Mouse (Mus musculus) heart, postnatal 36 days (tissue): ENCODE results near the gene Sprn. TPM values are rescaled to one million over a fixed set of nuclear protein-coding genes. Genes with fewer than 3 reads are reported as not detected.
A peak's percentile ranks its signal among the peaks of the same experiment; 100 is the strongest.

Experiments
- DNase-seq, 2 experiments: peaks; one replicate each; pipeline ENCODE4 v3.0.0; 2021 to 2022
- intact Hi-C: fragments of 180-260 bp; cut with DNase I; formaldehyde crosslinking; loops from one replicate; pipeline ENCODE4 v1.15.1; 2025
- total RNA-seq, 2 experiments: library from RNA; stranded (reverse); gene quantifications; 2 replicates each; pipeline ENCODE4 v1.2.3; 2021

Sprn gene
- 1 to 10 TPM in 1 of 2 experiments, under 1 TPM in 1; 0.46 to 1.0 TPM for total RNA-seq

DNA sequence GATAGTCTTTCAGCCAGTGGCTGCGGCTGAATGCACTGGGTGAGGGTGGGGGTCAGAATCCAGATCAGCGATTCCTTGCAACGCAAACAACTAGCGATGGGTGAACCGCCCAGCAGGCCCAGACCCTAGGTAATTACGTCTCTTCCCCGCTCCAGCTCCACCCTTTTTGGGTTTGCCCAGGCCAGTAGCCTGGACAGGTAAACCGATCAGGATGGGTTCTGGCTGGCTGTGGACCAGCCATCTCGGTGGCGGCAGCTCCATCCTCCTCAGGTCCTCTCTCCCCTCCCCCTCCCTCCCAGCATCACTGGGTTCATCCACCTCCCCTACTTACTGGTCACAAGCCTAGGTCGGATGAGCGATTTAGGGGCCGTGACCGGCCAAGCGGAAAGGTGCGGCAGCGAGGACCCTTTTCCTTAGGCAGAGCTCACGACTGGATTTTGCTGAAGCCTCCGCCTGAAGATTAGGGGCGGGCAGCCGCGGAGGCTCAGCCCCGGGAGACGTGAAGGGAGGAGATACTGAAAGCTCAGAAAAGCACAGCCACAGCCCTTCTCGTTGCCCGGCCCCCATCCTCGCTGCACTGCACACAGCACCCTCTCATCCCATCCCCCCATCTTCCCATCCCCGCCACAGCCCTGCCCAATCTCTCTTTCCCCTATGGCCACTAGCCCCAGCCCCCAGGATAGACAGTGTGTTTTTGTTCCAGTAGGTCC, at the start of gene Sprn:
Gene Sprn (minus strand): TSS at position 660 of the 710 bp plus-strand sequence.
- intact Hi-C loops = no loop called here
- peak in 1 of 2 experiments; percentile 13 for DNase-seq

DNA sequence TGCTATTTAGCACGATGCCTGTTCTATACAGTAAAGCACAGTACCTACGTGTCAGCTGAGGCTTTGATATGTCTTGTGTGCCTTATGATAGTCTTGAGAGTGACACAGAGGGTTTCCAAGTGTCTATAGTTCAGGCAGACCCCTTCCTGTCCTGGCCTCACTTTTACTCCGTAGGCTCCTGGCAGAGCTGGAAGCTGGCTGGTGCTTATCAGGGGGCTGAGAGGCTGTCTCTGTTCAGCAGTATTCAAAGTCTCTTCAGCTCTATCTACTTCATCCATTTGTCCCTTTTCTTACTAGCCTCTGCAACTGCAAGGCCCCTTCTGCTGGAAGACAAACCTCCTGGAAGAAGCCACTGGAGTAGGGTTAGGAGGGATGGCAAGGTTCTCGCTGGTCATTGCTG, 46.4 kb upstream of the Sprn start:
- intact Hi-C loops = no loop called here
- DNase-seq = no peak

DNA sequence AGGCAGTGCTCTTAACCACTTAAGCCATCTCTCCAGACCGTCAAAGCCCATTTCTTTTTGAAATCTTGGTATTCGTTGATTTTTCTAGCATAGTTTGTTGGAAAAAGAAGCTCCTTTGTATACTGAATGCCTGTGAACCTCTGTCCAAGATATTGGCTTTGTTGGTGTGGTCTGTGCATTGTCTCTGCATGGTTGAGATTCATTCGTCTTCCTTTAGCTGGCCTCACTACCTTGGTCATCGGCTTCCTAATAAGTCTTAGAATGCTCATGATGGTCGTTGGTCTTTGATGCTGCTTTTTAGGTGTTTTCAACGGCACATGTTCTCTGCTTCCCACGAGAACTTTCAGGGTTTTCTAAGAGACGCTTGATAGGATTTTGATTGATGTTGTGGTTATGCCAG, 41.3 kb upstream of the Sprn start:
- no peak for DNase-seq

DNA sequence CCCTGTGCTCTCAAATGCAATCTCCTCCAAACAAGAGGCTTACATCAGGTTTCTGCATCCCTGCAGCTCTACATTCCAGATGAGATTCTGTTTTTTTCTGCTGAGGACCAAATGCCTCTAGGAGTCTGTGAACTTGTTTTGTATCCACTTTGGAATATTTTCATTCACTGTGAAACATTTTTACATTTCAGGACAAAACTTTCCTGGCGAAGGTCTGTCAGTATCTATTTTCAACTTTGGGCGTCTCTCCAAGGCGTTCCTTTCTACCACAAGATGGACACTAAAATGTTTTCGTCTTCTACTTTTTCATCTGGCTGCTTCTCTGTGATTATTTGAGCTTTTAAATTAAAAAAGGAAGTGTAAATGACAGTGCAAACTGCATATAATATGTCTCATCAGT, 39.4 kb upstream of the Sprn start:
- intact Hi-C loops = no loop called here
- no peak for DNase-seq

More for the DNA sequence above, 41.3 kb upstream of the Sprn start:
- intact Hi-C loops = no loop called here

DNA sequence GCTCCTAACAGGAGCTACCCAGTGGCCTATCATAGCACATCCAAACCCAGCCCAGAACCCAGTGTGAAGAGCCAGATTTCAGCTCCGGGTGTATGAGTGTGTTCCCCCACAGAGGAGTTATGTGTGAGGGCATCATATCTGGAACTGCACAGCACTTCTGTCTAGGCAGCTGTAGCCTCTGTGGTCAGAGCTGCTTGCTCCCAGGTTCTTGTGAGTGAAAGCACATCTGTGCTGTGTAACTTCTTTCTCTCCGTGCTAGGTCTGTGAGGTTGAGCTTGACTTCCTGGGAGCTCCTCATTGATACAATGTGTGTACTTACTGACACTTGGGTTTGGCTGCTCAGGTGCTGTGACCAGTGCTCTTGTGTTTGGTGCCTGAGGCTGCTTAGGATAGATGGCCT, 38.2 kb upstream of the Sprn start:
- no peak for DNase-seq
- intact Hi-C loops = no loop called here

DNA sequence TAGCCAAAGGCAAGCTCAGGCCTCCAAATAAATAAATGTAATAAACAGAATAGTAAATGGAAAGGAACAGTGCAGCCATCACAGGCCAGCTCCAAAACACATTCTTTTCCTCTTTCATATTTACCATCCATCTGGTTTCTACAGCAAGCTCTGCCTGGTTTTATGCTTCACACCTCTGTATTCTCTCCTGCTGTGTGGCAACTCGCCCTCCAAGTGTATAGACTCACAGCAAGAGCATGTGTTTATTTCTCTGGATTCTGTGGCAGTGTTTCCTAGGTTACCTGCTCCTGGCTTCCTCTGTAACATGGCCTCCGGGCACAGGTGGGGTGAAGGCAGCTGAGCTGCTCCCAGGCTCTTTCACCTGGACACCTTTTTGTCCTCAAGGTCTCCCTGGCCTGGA, 37.8 kb upstream of the Sprn start:
- no peak for DNase-seq
- intact Hi-C loops = no loop called here

DNA sequence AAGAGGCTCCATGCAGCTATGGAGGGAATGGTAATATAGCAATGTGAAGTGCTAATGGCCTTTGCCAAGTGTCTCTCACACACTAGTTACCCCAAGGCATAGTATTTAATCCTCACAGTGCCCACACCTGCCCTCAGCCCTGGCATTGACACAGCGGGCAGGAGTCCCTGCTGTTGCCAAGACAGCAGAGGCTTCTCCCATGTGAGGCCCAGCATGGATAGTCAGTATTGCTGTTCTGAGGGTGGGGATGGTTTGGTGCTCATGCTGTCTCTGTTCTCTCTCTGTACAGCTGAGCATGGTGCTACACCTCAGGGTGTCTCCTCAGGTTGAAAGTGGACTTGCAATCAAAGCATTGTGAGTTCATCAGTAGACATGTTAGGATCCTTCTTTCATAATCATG, 35.8 kb upstream of the Sprn start:
- no peak for DNase-seq
- intact Hi-C loops = no loop called here

DNA sequence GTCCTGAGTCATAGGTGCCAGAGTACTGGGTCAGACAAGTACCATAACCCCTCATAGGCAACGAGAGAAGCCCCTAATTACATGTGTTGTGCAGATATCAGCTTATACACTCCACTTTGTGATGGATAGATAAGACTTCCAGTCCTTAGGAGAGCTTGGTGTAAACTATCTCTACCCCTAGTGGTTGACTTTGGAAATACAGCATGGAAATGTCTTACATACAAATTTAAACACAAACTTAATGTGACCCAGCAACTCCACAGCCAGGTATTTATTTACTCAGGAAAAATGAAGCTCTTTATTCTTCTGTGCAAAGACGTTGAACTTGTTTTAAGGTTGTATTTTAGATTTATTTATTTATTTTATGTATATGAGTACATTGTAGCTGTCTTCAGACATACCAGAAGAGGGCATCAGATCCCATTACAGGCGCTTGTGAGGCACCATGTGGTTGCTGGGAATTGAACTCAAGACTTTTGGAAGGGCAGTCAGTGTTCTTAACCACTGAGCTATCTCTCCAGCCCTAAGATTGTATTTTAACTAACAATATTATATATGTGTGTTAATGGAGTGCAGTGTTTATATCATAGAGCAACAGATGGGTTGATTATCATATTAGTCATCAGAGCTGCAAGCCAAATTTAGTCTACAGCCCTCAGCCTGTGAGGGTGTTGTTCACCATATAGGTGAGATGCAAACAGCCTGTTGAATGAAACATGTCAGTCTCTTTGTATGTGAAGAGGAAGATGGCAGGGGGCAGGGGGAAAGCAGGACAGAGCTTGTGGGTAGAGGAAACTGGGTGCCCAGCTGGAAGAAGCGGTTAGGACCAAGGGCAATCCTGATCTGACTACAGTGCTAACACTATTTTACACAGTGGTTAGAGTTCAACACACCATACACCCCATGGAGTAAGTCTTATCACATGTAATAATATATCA, 34.0 kb upstream of the Sprn start:
- DNase-seq = no peak
- intact Hi-C loops = no loop called here

DNA sequence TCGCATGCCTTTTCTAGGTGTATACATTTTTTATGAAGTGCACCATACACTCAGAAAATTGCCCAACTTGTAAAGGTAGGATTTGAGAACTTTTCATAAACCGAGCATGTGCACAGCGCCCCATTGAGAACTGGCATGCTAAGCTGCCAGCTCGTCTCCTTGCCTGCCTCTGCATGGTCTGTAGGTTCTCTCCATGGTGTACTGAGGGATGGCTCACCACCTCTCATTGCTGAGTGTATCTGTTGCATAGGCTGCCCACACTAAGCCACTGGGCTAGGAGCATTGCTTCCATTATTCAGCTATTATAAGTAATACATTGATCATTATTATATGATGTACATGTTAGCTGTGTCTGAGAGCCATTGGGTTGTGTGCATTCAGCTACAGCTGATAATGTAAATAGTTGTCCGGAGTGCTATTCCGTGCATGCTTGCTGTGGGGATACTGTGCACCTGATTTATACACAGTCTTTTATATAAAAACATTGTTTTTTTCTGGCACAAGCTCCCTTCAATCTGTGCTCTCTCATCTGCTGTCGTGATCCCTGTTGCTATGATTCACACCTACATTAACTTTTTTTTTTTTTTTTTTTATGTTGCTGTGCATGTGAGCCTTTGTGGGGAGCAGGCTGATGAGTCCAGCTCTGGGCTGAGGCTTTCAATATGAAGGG, 33.2 kb upstream of the Sprn start:
- DNase-seq = no peak
- intact Hi-C loops = no loop called here

DNA sequence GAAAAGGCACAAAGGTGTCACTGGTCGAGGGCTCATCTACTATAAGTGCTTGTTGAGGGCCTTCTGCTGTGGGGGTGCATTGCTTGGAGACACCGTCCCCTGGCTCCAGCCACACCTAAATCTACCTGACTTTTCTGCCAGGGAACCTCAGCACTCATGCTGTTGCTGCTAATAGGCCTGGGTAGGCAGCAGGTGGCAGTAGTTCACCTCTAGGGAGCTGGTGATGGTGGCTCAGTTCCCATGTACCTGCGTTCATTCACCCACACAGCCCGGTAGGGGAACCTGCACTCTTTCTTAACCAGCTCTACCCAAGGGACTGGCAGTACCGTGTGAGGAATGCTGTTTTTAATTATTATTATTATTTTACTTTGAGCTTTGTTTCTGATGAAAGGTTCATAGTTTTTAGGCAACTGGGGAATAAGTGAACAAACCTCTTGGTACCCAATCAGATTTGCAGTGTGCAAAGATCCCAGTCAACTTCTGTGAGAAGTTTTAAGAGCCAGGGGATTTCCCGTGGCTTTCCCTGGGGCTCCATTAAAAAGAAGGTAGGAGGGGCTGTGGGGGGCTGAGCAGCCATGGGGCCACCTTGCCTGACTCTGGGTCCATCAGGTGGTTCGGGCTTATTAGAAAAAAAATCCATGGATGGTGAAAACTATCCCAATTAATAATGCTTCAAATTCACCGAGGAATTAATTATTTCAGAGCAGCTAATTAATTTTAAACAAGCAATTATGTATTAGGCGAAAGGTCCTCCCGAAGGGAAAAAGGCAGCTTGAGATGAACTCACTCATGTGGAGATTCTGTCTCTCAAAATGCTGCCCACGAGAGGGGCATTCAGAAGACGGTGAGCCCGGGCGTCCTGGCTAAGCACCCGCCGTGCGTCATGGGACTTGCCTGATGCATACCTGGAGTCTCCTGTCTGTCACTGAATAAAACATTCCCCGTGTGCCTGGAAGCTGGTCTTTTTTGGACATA, 32.3 kb upstream of the Sprn start:
- intact Hi-C loops = no loop called here
- DNase-seq = no peak

DNA sequence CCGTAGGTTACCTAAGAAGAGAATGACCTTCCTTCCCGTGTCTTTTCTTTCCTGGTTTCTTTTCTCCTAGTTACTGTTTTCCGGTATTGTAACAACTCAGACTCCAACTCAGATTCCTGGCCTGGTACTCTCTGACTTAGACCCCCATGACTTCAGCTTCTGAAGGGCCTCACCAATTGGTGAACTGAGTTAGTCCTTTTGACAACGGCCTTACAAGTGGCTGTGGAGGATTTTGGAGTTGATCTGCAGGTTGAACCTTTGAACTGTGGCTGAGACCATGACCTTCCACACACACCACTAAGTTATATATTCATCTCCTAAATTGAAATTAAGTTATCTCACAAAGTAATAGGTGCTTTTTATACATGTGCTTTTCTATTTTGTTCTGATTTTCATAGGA, 29.5 kb upstream of the Sprn start:
- no peak for DNase-seq
- intact Hi-C loops = no loop called here

DNA sequence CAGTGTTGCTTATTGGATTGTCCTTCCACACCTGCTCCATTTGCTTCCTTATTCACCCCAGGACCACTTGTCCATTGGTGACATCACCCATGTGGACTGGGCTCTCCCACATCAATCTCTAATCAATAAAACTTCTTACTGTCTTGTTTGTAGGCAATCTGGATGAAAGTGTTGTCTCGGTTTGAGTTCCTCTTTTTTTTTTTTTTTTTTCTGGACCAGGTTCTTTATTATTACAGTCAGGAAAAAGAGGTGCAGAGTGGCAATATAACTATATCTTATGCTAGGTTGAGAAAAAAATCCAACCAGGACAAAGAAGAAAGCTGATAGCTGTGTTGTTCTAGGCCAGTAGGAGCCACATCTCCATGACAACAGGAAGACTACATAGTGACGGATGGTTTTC, 26.0 kb upstream of the Sprn start:
- DNase-seq = no peak
- intact Hi-C loops = no loop called here

DNA sequence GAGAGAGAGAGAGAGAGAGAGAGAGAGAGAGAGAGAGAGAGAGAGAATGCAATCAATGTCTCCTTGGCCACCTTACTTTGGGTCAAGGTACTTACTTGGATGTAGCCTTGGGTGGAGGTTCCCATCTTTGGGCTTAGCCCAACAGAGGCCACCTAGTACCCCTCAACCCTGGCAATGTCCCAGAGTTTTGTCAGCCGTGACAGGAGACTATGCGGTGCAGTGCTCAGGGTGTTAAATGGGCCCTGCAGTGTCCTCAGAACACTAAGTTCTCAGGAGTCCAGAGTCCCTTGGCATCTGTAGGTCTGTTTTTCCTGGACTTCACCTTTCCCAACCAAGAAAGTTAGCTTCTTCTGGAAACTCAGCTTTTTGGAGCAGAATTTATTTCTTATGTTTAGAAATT, 24.5 kb upstream of the Sprn start:
- DNase-seq = no peak
- intact Hi-C loops = no loop called here

DNA sequence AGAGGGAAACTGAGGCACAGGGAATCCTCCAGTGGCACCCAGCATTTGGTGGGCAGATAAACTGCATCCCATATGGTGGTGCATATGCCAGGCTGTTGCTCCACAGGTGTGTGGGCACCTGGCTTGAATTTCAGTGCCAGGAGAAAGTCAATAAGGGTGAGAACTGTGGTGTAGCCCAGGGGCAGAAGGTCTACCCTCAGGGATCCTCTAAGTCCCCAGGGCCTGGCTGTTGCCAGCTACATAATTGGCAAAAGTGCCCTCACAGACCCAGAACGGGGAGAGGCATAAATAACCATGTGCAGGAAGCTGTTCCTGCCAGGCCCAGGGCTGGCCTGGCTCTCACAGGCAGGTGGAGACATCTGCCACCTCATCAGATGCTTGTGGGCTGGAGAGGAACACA, 18.3 kb upstream of the Sprn start, which contains the start of gene Olfr523:
Gene Olfr523 (plus strand): TSS at position 282 of the 400 bp plus-strand sequence.
- intact Hi-C loops = no loop called here
- no peak for DNase-seq

DNA sequence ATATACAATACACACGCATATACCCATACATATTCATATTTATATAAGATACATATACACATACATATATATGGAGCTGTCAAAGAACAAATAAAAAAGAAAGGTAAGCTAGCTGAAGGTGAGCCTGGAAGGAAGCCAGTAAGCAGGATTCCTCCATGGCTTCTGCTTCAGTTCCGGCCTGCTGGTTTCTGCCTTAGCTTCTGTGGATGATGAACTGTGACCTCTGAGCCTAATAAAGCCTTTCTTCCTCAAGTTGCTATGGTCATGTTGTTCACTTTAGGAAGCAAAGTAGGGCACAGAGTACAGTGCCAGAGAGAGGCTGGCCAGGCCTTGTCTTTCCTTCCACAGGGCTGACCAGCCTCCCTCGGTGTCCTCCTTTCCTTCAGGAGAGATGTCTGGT, 16.2 kb upstream of the Sprn start:
- intact Hi-C loops = no loop called here
- no peak for DNase-seq

DNA sequence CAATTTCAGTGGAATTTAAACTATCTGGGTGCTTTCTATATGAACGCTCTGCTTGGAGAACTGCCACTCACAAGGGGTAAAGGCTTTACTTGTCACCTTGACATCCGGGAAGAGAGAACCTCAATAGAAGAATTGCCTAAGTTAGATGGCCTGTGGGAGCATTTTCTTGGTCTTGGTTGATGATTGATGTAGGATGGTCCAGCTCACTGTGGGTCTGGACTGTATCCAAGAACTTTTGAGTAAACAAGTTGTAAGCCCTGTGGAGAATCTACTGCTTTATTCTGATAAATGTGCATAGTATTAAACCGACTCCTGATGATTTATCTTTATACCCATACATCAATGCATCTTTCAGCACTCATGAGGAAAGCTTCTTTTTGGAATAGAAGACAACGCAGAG, 14.7 kb upstream of the Sprn start:
- no peak for DNase-seq
- intact Hi-C loops = no loop called here

DNA sequence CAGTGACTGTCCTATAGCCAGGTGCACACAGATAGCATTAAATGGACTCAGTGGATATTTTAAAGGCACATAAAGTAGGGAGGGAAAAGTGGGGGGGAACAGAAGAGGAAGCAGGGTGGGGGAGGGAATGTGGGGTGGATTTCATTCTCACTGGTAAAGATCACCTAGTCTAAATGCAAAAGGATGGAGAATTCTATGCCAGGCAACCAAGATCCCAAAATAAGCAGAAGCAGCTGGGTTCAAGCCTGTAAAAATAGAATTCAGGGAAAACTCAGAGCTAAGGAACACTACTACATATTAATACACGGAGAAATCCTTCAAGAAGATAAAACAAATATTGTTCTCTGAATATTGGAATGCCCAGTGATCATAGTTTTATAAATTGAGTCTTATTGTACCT, 13.3 kb upstream of the Sprn start:
- no peak for DNase-seq
- intact Hi-C loops = no loop called here

DNA sequence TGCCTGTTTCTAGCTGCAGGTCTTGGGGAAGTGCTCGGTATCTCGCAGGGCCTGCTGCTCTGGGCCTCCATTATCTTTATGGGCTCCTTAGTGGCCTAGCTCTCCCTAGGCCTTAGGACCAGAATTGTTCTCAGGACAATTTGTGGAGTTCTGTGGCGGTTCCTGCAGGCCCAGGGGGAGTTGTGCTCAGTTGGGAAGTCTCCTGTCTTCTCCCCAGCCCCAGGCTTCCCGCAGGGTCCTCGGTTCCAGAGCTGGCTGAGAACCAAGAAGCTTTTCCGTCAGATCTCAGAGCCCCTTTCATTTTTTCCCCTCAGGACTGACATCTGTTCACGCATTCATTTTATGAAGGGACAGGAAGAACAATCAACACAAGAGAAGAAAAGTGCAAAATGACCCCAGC, 10.0 kb upstream of the Sprn start, which contains the start of gene Olfr522:
Gene Olfr522 (minus strand): TSS at position 101 of the 400 bp plus-strand sequence.
- intact Hi-C loops = no loop called here
- no peak for DNase-seq

DNA sequence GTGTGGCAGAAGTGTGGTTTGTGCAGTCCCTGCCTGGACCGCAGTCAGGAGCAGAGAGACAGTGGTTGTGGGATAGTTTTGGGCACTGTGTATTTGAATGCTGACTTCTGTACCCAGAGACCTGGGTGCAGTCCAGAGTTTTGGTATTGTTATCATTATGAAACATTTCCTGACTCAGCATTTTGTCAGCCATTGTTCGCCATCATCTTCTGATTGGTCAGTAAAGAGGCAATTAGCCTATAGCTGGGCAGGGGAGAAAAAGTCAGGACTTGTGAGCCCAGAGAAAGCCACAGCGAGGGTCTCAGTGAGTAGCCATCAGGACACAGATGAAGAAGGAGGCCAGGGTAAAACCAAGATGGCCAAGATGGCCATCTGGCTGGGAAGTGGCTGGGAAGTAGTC, 5.7 kb upstream of the Sprn start:
- DNase-seq = no peak
- intact Hi-C loops = no loop called here

DNA sequence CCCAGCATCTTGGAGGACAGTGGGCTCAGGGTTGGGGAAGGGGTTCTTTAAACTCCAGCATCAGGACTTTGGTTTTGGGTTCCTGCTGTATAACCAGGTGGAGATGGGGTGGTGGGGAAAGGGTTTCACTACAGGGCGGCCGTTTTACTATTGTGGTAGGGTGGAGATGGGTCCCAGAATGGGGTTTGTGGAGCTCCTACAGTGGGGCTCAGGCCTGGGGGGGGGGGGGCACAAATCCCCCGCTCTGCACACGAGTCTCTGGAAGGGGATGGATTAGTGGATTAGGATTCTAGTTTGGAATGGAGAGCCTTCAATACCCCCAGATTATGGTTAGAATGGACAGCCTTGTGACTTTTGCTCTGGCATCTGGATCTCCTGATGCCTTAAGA, 854 bp downstream of the Sprn start:
- DNase-seq = no peak
- intact Hi-C loops = no loop called here
